Mouse (Mus musculus): Measurements from ENCODE around the gene Igsf9. TPM values are rescaled to one million over a fixed set of nuclear protein-coding genes. Genes with fewer than 3 reads are reported as not detected.

Gene Igsf9
- total RNA-seq, 2 experiments from 2014 or later, result 0.75 to 0.76 TPM

DNA sequence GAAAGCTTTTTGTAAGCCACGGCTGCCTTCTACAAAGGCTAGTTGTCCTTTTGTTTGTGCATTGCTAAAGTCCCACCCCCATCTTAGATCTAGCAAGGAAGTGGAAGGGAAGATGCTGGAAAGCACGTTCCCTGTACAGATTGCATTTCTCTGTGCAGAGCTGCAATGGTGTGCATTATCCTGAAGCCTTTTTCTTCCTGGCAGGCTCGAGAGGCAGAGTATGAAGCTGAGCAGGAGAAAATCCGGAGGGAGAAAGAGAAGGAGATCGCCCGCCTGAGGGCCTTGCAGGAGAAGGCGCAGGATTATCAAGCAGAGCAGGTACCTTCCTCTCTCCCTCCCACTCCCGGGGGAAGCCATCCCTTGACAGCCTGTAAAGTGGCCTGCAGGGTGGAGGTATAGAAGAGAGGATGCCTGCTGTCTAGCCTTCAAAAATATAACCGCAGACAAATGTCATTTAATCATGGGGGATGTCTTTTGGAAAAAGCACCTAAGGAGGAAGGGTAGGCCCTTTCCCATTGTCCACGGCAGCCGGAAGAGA, 58.8 kb downstream of the Igsf9 start:
- no peak for DNase-seq

DNA sequence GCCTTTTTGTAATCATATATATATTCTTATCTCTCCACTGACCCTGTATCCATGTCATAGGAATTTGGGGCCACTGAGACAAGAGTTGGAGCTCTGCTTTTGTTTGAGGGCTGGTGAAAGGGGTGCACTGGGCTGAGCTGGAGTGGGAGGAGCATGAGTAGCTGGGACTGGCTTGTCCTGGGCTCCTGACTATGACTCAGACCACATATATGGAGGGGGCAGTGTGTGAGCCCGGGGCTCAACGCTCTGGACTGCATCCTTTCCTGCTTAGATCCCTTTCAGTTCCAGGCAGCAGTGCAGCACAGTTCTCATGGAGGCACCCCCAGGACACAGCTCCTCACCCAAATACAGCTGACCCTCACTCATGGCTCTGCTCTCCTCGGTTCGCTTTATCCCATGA, 64.5 kb downstream of the Igsf9 start:
- intact Hi-C loops (cut with DNase I), result no loop called here
- DNase-seq, result no peak

More for the DNA sequence above, 58.8 kb downstream of the Igsf9 start:
- intact Hi-C loops (cut with DNase I), result no loop called here

Other genes starting within 250 kb of the Igsf9 start
- not detected for gene Atp1a4, start 223.4 kb upstream of the Igsf9 start, total RNA-seq (2021)
- gene Igsf8, start 220.1 kb upstream of the Igsf9 start, total RNA-seq (2021), result 10 to 100 TPM; 10.9 to 12.4 TPM
- 100 to 1,000 TPM; 604 to 624 TPM for gene Atp1a2, start 183.7 kb upstream of the Igsf9 start, total RNA-seq (2021)
- gene Kcnj9, start 152.5 kb upstream of the Igsf9 start, total RNA-seq (2021), result not detected
- under 1 TPM; 0.05 to 0.11 TPM for gene Kcnj10, start 140.6 kb upstream of the Igsf9 start, total RNA-seq (2021)
- 1 to 10 TPM; 4.4 to 4.8 TPM for gene Pigm, start 105.2 kb upstream of the Igsf9 start, total RNA-seq (2021)
- gene Slamf9, start 6.4 kb upstream of the Igsf9 start, total RNA-seq (2021), result 1 to 10 TPM; 1.1 to 1.5 TPM
- gene Tagln2, start 18.3 kb downstream of the Igsf9 start, total RNA-seq (2021), result 10 to 100 TPM; 71.9 to 78.4 TPM
- gene Cfap45, start 39.0 kb downstream of the Igsf9 start, total RNA-seq (2021), result under 1 TPM; 0.14 to 0.92 TPM
- not detected for gene Vsig8, start 74.2 kb downstream of the Igsf9 start, total RNA-seq (2021)
- under 1 TPM; 0.22 to 0.42 TPM for gene Slamf8, start 108.8 kb downstream of the Igsf9 start, total RNA-seq (2021)
- not detected for gene Fcrl6, start 120.8 kb downstream of the Igsf9 start, total RNA-seq (2021)
- gene Dusp23, start 151.2 kb downstream of the Igsf9 start, total RNA-seq (2021), result 10 to 100 TPM; 12.7 to 13.3 TPM
- not detected for gene Crp, start 216.3 kb downstream of the Igsf9 start, total RNA-seq (2021)